Mouse (Mus musculus): ENCODE data around the gene Cap2.

Cap2 gene

GRCm38 (mm10) chr13:46525295-46526255, 23.9 kb downstream of the Cap2 start:
- DNase-seq (ENCODE audit: low read depth): no peak

- DNase-seq (ENCODE audit: low read depth): no peak
Measured at GRCm38 (mm10) chr13:46526645-46527044, 25.0 kb downstream of the Cap2 start.

GRCm38 (mm10) chr13:46527340-46527739, 25.7 kb downstream of the Cap2 start:
- no peak for DNase-seq (ENCODE audit: low read depth)

- no peak for DNase-seq (ENCODE audit: low read depth)
Measured at GRCm38 (mm10) chr13:46529037-46529436, 27.4 kb downstream of the Cap2 start.

- DNase-seq (ENCODE audit: low read depth): no peak
Measured at GRCm38 (mm10) chr13:46530546-46530945, 28.9 kb downstream of the Cap2 start.

- DNase-seq (ENCODE audit: low read depth): no peak
Measured at GRCm38 (mm10) chr13:46531676-46532075, 30.0 kb downstream of the Cap2 start.

- DNase-seq (ENCODE audit: low read depth): no peak
Measured at GRCm38 (mm10) chr13:46532276-46532675, 30.6 kb downstream of the Cap2 start.

- DNase-seq (ENCODE audit: low read depth): no peak
Measured at GRCm38 (mm10) chr13:46533342-46534129, 31.9 kb downstream of the Cap2 start.

GRCm38 (mm10) chr13:46534171-46534968, 32.7 kb downstream of the Cap2 start:
- no peak for DNase-seq (ENCODE audit: low read depth)

- no peak for DNase-seq (ENCODE audit: low read depth)
Measured at GRCm38 (mm10) chr13:46534969-46535785, 33.5 kb downstream of the Cap2 start.

- DNase-seq (ENCODE audit: low read depth): no peak
Measured at GRCm38 (mm10) chr13:46539284-46539683, 37.6 kb downstream of the Cap2 start.

- DNase-seq (ENCODE audit: low read depth): no peak
Measured at GRCm38 (mm10) chr13:46540943-46541342, 39.3 kb downstream of the Cap2 start.

GRCm38 (mm10) chr13:46542782-46543181, 41.1 kb downstream of the Cap2 start:
- DNase-seq (ENCODE audit: low read depth): no peak

- DNase-seq (ENCODE audit: low read depth): no peak
Measured at GRCm38 (mm10) chr13:46544608-46545007, 43.0 kb downstream of the Cap2 start.

- no peak for DNase-seq (ENCODE audit: low read depth)
Measured at GRCm38 (mm10) chr13:46545081-46545480, 43.4 kb downstream of the Cap2 start.

GRCm38 (mm10) chr13:46546846-46547245, 45.2 kb downstream of the Cap2 start:
- DNase-seq (ENCODE audit: low read depth): no peak

- DNase-seq (ENCODE audit: low read depth): no peak
Measured at GRCm38 (mm10) chr13:46547253-46547652, 45.6 kb downstream of the Cap2 start.

GRCm38 (mm10) chr13:46548132-46548531, 46.5 kb downstream of the Cap2 start:
- no peak for DNase-seq (ENCODE audit: low read depth)

- DNase-seq (ENCODE audit: low read depth): no peak
Measured at GRCm38 (mm10) chr13:46548600-46549179, 47.0 kb downstream of the Cap2 start.

GRCm38 (mm10) chr13:46550627-46551026, 49.0 kb downstream of the Cap2 start:
- DNase-seq (ENCODE audit: low read depth): no peak

- no peak for DNase-seq (ENCODE audit: low read depth)
Measured at GRCm38 (mm10) chr13:46554736-46555135, 53.1 kb downstream of the Cap2 start.
